Mouse (Mus musculus) liver, embryonic 18 days (tissue): ENCODE data around the gene Ly6g6f. TPM values are rescaled to one million over a fixed set of nuclear protein-coding genes. Genes with fewer than 3 reads are reported as not detected.

Experiments used
- polyA plus RNA-seq: library from polyadenylated mRNA; depleted of rRNA; stranded (reverse); fragments of >200 nt; gene quantifications from 2 replicates; pipeline ENCODE4 v1.2.3, GENCODE M21; 2012; rRNA removed

Gene Ly6g6f
- polyA plus RNA-seq: 4.7 and 4.8 TPM in 2 replicates

GRCm38 (mm10) chr17:35085208-35085865 lies at the start of gene Ly6g6f:
TSS of gene Ly6g6f (minus strand) at chr17:35085610.

GRCm38 (mm10) chr17:35134801-35135590 lies 49.6 kb upstream of the Ly6g6f start, which contains the start of gene Bag6:
TSS of gene Bag6 (plus strand) at chr17:35135178.

GRCm38 (mm10) chr17:35131500-35132173 lies 46.2 kb upstream of the Ly6g6f start, which contains the start of gene Apom:
TSS of gene Apom (minus strand) at chr17:35132050.

GRCm38 (mm10) chr17:35126206-35126611 lies 40.8 kb upstream of the Ly6g6f start, which contains the start of gene D17H6S53E:
TSS of gene D17H6S53E (plus strand) at chr17:35126373.

GRCm38 (mm10) chr17:35121871-35122303 lies 36.5 kb upstream of the Ly6g6f start, which contains the start of gene Csnk2b:
TSS of gene Csnk2b (minus strand) at chr17:35122053.

GRCm38 (mm10) chr17:35121143-35121799 lies 35.9 kb upstream of the Ly6g6f start, which contains the start of gene Gpank1:
TSS of gene Gpank1 (plus strand) at chr17:35121455.

GRCm38 (mm10) chr17:35115046-35116019 lies 29.9 kb upstream of the Ly6g6f start, which contains the start of gene Ly6g5b:
TSS of gene Ly6g5b (minus strand) at chr17:35115428.

GRCm38 (mm10) chr17:35108097-35108496 lies 22.7 kb upstream of the Ly6g6f start, which contains the start of gene Ly6g5c:
TSS of gene Ly6g5c (plus strand) at chr17:35108279.

GRCm38 (mm10) chr17:35088825-35089644 lies 3.6 kb upstream of the Ly6g6f start, which contains the start of gene Abhd16a:
TSS of gene Abhd16a (plus strand) at chr17:35089263.

GRCm38 (mm10) chr17:35077786-35078233 lies 7.6 kb downstream of the Ly6g6f start, which contains the start of gene Ly6g6d:
TSS of gene Ly6g6d (minus strand) at chr17:35078065.

GRCm38 (mm10) chr17:35076507-35077176 lies 8.8 kb downstream of the Ly6g6f start, which contains the start of gene Ly6g6e:
TSS of gene Ly6g6e (plus strand) at chr17:35076902.

GRCm38 (mm10) chr17:35066084-35066483 lies 19.3 kb downstream of the Ly6g6f start, which contains the start of gene Mpig6b:
TSS of gene Mpig6b (minus strand) at chr17:35066184.

GRCm38 (mm10) chr17:35064951-35065947 lies 20.2 kb downstream of the Ly6g6f start, which contains the start of gene Ly6g6c:
TSS of gene Ly6g6c (plus strand) at chr17:35065388.

GRCm38 (mm10) chr17:35058911-35059892 lies 26.2 kb downstream of the Ly6g6f start, which contains the start of gene Ddah2:
TSS of gene Ddah2 (plus strand) at chr17:35059035.

GRCm38 (mm10) chr17:35049561-35050016 lies 35.8 kb downstream of the Ly6g6f start, which contains the start of gene Clic1:
TSS of gene Clic1 (plus strand) at chr17:35049966.

